Mouse (Mus musculus): Measurements from ENCODE around the gene Rgs19.

Rgs19 gene

DNA sequence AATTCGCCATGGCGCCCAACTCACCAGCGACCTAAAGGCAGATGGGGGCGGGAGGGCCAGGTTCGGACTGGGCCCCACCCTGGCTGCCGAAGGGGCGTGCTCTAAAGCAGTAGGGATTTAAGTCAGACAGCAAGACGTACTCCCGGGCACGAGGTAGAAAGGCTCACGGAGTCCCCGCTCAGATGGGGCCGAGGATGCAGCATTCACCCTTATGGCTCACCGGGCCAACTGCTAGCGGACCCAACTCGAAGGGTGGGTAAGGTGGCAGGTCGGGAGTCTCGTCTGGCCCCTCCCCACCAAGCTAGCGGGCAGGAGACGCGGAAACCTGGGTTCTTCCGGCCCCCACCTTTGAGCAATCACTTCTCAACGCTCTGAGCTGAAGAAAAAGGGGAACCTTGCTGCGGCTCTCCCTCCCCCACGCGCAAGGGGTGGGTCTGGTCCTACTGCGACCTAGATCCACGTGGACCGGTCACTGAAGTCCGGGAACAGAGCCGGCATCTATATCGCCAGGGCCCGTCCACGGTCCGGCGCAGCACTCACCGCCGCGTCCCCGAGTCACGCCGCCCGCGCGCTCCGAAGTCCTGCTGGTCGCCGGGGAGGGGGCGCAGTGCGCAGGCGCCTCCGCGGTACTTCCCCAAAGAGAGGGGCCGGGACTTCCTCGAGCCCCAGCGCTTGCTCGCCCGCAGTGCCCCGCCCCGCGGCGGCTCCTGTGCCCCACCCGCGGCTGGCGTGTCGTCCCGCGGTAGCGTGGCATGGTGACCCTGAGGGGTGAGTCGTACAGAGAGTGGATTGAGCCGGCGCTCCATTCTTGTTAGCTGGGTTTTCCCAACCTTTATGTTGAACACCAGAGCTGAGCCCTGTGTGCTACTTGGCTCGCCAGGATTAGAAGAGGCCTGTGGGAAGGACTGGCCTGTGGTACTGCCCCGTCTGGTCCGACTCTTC, at the start of gene Rgs19:
Rgs19 (minus strand) TSS at position 639 of the 942 bp plus-strand sequence.
- peak; percentile 66 for DNase-seq

DNA sequence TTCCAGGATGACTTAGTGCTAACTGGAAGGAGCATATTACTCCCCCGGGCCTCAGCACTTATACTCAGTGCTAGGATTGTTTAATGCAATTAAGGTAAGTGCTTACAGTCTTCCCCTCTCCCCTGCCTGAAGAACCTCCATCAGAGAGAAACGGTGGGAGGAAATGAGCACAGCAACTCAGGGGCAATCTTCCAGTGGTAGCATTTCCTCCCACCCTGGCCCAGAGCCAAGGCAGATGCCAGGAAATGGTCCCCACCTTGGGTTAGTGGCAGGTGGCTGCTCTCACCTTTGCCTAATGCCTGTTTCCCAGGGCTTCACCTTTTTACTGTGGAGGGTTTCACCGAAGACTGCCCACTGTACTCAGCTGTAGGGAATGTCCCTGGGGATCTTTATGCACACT, 36.3 kb upstream of the Rgs19 start:
- DNase-seq = no peak

DNA sequence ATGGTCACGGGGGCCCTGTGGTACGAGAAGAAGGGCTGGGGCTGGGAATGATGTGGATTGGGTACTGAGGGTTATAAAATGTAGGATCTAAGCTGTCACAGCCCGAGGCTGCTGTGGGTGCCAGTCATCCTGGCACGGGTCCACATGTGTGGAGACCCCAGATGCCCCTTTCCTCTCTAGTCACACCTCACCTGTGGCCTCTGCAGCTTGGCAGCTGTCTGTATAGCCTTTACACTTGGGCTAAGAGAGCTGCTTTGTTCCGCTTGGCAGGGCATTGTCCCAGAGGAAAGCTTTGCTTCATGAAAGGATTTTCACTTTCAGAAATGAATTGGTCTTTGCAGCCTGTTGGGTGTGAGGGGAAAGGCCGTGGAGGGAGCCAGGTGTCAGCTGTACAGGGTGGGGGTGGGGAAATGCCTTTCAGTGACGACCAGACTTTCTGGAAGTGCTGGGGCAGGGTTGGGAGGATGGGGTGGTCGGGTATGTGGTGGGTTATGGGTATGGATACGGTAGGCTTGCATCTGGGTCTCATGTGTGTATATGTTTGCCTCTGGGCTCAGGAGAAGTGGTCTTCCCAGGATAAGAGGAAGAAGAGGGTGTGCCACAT, 34.0 kb upstream of the Rgs19 start:
- no peak for DNase-seq

DNA sequence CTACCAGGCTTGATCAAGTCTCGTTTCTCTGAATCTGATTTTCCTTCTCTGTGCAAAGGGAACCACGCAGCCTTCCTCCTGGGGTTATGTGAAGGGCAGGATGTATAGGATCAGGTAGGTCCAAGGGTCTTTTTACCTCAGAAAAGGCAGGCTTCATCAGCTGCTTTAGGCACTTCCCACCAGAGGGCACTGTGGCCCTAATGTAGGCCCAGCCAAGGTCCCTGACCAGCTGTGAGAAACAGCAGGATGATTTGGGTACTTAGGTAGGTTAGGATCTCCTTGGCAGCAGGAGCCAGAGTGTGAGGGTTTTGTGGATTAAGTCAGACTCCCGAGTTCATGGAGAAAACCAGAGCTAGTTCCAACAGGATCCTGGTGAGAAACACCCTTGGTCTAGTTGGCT, 28.4 kb upstream of the Rgs19 start:
- peak; percentile 22 for DNase-seq

DNA sequence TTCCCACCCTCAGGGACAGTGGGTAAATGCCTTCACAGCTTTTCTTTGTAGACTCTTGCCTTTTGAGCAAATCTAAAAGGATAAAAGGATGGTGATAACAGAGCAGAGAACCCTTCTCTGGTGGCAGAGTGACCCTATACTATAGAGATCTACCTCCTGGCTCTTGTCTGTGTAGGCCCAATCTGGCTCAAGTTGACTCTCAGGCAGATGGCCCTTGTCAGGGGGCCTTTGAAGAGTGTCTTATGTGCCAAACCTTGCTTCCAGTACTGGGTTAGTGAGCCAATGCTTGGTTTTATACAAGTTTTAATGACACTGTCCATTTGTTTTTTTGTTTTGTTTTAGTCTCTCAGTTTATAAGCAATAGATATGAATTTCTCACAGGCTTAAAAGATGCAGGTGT, 27.4 kb upstream of the Rgs19 start:
- no peak for DNase-seq

DNA sequence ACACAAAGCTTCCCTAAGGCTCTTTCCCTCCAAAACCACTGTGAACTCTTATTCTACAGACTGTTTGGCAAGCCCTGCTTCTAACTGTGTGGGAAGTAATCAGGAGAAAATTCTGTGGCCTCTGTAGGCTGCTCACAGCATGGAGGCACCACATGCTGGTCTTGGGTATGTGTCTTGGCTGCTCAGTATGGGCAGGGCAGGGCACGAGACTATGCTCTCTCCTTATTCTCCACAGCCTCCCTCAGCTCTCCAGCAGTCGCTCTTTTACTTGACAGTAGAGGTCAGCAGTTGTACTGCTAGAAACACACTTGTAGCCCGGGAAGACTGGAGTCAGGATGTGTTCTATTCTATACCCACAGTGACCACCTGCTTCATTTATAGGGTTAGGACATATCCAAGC, 26.3 kb upstream of the Rgs19 start:
- no peak for DNase-seq

DNA sequence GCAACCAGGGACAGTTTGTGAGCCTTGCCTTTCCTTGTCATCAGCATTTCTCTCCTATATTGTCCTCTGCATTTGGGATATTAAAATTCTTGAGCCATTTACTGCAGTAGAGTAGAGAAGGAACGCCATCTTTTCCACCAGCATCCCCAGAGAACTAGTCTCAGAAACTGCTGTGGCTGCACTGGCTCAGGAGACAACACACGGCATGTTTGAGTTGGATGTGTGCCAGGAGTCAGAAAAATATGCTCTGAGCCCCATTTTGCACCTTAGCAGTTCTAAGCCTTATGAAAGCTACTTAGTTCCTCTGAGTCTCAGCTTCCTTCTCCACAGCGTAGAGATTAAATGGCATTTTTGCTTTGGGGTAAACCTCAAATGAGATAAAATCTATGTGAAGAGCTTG, 23.2 kb upstream of the Rgs19 start:
- DNase-seq = no peak

DNA sequence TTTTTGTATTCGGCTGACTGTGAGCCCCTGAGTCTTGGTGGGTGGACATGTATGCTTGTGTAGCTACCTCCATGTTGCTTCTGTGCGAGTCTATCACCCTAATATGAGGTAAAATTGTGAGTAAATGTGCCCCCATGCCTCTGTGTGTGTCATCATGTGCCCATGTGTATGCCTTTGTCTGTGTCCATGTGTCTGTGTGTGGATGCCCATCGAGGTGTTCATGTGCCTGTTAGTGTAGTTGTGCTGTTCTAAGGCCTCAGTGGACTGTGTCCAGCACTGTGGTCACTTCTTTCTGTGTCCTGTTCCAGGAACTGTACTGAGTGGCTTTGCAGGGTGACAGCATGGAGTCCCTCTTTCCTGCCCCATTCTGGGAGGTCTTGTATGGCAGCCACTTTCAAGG, 21.6 kb upstream of the Rgs19 start:
- no peak for DNase-seq

DNA sequence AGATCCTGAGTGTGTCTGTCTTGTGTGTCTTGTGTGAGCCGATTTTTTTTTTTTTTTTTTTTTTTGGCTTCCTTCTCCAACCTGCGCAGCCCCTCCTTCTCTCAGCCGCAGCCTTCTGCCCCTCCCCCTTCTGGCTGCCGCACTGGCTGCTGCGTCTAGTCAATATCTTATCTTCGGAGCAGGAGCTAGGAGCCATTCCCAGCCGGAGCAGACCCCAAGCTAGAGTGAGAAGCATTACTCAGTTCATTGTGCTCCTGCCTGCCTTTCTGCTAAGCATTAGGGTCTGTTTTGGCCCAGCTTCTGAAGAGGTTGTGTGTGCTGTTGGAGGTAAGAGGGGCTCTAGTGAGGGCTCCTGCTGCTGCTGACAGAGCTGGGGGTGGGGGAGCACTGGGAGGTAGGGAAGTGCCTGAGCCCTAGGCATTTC, 21.1 kb upstream of the Rgs19 start, which contains the start of gene Oprl1:
Oprl1 (plus strand) TSS at position 114 of the 424 bp plus-strand sequence.
- DNase-seq = no peak

DNA sequence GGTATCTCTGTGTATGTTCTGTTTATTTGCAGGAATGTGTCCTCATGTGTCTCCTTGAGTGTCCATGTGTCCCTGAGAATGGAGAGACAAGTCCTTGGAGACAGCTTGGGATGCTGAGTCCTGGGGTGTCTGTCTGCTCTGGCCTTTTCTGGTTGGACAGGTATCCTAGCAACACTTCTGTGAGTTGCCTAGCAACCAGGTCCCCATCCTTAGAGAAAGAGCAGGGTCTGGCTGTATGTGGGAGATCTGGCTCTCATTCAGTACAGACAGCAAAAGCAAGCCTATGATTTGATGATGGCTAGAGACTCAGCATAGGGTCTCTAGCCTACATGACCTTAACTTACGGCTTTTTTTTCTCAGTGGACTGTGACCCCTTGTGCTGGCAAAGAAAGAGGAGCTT, 20.0 kb upstream of the Rgs19 start:
- no peak for DNase-seq

DNA sequence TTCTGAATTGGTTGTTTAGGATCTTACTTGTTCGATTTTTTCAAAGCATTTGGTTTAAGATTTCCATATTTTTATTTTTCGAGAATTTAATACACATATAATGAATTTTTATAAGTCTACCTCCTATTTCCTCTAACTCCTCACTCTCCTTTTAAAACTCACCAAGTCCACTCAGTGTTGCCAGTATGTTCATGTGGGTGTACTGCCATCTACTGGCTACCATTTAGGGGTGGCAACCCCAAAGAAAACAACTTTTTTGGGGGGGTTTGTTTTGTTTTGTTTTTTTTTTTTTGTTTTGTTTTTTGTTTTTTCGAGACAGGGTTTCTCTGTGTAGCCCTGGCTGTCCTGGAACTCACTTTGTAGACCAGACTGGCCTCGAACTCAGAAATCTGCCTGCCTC, 12.9 kb upstream of the Rgs19 start:
- peak; percentile 33 for DNase-seq

DNA sequence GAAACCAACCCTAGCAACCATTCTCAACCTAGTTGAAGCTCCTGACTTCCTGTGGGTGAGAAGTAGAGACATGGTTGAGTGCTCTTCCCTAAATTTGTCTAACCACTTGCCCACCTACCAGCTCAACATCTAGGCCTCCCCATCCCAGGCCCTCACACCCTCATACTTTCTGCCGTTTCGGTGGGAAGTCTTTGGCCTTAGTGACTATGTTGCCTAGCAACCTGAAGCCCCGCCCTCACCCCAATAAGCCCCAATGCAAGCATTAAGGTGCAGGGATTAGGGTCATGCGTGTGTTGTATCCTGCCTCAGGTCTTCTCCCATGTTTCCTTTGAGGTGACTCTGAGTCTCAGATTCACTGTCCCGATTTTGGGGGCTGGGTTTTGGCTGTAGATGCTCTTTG, 4.5 kb upstream of the Rgs19 start, which contains the start of gene Lkaaear1:
Lkaaear1 (minus strand) TSS at position 202 of the 400 bp plus-strand sequence.
- DNase-seq = no peak

DNA sequence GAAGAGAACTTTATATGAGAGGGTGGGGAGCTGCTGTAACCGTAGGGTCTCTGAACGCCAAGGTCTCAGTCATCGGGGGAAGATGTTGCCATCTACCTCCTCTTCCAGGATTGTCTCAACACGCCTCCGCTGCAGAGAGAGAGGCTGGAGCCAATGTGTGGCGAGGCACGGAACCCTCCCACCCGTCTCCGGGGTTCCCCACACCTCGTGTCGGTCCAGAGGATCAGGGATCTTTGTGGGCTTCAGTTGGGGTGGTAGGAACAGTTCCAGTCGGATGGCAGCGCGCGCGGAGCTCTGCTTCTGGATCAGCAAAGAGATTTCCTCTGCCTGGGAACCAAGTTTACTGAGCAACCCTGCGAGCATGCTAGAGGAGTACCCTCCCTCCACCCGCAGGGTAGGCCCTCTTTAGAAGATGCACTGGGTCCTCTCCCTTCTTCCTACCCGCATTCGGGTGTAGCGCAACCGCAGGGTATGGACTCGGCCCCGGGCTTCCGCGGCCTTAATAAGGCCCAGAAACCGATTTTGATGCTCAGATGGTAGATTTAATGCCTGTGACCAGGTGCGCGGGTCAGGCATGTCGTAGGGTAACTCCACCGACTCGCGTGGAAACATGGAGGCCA, 3.1 kb upstream of the Rgs19 start:
- DNase-seq = no peak

DNA sequence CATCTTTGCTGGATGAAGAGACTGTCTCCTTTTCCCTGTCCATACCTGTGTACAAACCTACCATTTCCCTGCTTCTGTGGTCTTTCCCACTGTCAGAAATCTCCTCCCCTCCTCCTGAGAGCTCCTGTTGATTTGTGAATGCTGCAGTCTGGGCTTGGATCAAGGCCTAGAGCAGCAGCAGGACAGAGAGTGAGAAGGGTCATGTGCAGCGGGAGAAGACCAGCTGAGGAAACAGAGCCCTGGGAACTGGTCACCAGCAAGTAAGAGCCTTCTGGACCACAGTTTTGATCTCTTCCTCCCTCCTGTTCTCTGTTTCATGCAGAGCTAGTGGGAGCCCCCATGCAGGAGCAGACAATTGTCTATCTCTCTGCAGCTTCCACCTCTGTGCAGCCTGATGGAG, 2.0 kb upstream of the Rgs19 start:
- DNase-seq = no peak

DNA sequence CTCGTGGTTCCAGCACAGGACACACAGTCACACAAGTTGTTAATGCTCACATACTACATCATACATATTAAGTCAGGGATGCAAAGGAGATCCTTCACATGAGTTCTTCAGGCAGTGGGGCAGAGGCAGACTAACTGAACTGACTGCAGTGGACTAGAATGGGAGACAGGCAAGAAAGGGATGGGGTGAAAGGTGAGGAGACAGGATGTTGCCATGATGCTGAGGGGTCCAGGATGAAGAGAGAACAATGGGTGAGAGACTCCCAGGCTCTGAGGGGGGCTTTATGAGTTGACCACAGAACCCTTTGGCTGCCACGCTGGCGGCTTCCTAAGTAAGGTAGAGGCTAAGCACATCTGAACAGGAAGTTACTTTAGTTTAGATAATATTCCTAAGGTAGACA, 804 bp upstream of the Rgs19 start:
- DNase-seq = no peak

DNA sequence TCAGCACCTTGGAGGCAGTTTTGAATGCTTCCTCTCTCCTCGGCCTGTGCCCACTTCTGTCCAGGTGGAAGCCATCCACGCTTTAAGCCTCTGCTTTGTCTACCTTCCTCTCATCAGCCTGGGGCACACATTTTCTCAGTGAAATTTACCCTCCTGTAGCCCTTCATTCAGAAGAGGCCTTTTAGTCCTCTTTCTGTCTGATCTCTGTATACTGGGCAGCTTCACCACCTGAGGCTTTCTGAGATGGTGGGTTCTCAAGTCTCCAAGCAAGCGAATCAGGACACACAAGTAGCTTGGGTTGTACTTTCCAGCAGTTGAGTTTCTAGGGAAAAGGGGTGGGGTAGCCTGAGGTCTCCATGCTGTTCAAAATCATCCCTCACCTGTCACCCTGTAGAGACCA, 1.5 kb downstream of the Rgs19 start:
- DNase-seq = no peak

DNA sequence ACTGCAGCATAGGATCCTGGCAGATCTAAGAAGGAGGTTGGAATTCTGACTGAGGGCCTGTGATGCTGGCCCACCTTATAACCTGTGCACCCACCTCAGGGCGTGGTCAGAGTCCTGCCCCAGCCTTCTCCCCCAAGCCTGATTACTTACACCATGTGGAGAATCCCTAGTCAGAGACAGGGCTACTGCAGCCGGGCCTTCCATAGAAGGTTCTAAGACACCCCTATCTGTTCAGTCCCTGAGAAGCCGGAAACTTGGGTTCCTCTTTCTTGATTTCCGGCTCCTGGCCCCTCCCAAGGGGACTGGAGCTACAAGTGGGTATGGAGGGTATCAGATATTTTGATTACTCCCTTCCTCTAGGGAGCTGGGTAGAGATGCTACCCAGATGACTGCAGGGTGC, 2.2 kb downstream of the Rgs19 start:
- DNase-seq = no peak

DNA sequence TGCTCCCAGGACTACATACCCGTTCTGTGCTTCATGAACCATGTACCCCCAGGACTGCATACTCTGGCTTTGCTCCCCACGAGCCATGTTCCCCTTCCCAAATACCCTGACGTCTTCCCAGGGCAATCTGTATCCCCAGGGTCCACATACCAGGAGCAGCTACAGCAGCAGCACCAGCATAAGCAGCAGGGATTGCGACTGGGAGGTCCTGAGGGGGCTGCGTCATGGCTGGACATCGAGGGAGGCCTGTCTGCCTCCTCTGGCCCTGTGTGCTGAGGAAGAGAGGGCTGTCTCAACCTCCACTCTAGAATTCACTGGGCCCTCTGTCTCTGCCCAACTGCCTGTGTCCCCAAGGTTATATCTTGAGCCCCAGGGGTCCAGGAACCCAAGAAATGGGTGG, 2.7 kb downstream of the Rgs19 start:
- DNase-seq = no peak

DNA sequence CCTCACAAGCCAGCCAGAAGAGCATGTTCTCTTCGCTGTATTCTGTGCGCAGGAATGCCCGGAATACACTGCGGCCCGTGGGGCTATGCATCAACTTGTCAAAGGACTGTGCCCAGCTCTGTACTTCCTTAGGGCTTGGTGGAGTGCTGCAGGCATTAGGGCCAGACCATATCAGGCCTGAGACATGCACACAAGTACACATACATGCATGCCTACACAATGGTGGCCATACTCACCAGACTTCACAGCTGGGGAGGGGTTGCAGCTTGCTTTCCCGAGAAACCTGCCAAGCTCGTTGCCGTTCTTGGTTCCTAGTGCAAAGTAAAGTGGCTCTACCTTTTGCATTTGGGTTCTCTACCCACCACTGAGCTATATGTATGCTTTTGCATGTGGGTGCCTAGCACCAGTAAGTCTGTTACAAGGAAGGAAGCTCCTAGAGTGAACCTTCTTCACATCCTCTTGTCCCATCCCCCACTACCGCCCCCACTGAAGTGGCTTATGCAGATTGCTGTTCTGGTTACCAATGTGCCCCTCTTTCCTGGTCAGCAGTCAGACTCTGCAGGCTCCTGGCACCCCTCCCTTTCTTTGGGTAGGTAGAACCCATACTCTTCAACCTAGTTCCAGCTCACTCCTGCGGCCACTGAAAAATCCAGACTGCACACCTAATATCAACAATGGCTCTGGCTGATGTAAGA, 4.2 kb downstream of the Rgs19 start:
- DNase-seq = no peak

DNA sequence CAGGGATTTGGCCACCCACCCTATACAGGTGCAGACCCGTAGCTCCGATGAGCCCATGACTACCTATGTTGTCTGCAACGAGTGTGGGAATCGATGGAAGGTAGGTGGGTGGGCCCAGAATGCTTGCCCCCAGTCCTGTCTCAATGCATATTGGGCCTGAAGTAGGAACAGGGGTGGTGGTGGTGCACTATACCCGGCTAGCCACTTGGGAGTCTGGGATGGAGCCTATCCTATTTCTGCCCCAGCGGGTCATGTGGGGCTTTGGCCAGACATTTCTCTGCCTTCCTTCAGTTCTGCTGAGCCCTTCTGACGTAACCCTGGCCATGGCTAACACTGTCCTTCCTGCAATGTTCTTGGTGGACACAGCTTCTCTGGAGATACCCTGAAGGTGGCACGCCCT, 6.2 kb downstream of the Rgs19 start:
- DNase-seq = no peak

DNA sequence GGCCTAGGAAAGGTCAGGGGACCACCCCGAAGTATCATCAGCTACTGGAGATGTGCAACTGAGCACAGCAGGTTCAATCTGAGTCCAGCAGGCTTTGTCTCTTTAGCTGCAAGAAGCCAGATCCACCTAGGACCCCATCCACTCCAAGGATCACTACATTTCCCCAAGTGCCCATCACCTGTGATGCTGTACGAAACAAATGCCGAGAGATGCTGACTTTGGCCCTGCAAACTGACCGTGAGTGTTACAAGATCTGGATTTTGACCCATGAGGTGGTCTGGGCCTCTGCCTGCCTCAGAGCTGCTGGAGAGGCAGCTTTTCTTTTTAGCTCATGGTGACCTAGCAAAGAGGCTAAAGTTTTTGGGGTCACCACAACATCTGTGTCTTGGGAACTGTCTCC, 8.1 kb downstream of the Rgs19 start:
- DNase-seq = no peak

DNA sequence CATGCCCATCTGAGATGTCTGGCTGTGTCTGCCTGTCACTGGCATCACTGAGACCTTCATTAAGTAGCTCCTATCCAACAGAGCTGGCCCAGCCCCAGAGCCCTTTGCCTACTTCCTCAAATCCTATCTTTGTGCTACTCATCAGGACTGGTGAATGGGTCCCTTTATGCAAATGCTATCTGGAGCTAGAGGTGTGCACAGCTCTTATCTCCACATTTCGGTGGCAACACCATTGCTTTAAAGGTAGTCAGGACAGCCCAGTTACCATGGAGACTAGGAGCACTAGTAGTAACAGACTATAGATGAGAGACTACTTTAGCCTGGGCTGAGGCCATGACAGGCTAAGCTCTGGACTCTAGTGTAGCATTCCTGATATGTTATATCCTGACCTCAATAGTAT, 9.1 kb downstream of the Rgs19 start:
- DNase-seq = no peak

DNA sequence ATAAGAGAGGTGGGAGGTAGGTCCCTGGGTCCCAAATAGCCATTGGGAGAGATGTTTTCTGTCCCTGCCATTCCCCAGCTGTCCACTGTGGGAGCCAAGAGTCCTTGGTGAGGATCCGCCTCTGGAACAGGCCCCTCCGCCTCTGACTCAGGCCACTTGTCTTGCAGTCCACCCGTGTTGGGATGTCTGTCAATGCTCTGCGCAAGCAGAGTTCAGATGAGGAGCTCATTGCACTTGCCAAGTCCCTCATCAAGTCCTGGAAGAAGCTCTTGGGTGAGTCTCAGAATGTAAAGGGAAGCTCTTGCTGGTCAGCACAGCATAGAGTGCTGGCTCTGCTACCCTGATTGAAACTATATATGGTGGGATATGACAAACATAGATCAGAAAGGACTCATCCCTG, 10.4 kb downstream of the Rgs19 start:
- no peak for DNase-seq

All from kidney, adult 9 months (tissue).